Mouse (Mus musculus) limb, embryonic 14.5 days (tissue): ENCODE results near the gene Foxn3. TPM values are rescaled to one million over a fixed set of nuclear protein-coding genes. Genes with fewer than 3 reads are reported as not detected.

Experiments used
- ATAC-seq: fragments of 200-750 bp; cut with Nextera tagmentation; 2 replicates; pipeline ENCODE4 v1.8.0; 2017; ENCODE audit warnings: low read depth, moderate number of reproducible peaks, moderate TSS enrichment; ENCODE audit not compliant: low FRiP score
- DNase-seq: peaks from one replicate; pipeline ENCODE4 v3.0.0-alpha.2; 2015; ENCODE audit warnings: low spot score
- H3K27ac ChIP-seq: fragments of 300-500 bp; sonication (generic); replicated peaks from 2 replicates; pipeline ENCODE4 v1.5.1; 2014; ENCODE audit warnings: low read depth, mild to moderate bottlenecking, low read length, moderate library complexity, mixed read lengths
- H3K27me3 ChIP-seq: fragments of 300-500 bp; sonication (generic); 2 replicates; pipeline ENCODE4 v1.6.1; 2014; ENCODE audit warnings: low read length, mixed read lengths; ENCODE audit not compliant: control insufficient read depth, insufficient read depth
- H3K36me3 ChIP-seq: fragments of 300-500 bp; sonication (generic); 2 replicates; pipeline ENCODE4 v1.6.1; 2014; ENCODE audit warnings: mild to moderate bottlenecking, low read length, moderate library complexity, mixed read lengths; ENCODE audit not compliant: control insufficient read depth, insufficient read depth
- H3K4me1 ChIP-seq: fragments of 300-500 bp; sonication (generic); 2 replicates; pipeline ENCODE4 v1.6.1; 2014; ENCODE audit warnings: antibody characterized with exemption, low read length, mixed read lengths; ENCODE audit not compliant: control insufficient read depth, insufficient read depth
- H3K4me2 ChIP-seq: fragments of 300-500 bp; sonication (generic); replicated peaks from 2 replicates; pipeline ENCODE4 v1.6.1; 2014; ENCODE audit warnings: low read depth, mild to moderate bottlenecking, low read length, moderate library complexity; ENCODE audit not compliant: severe bottlenecking
- H3K4me3 ChIP-seq: fragments of 300-500 bp; sonication (generic); replicated peaks from 2 replicates; pipeline ENCODE4 v1.5.1; 2014; ENCODE audit warnings: low read length
- H3K9ac ChIP-seq: fragments of 300-500 bp; sonication (generic); 2 replicates; pipeline ENCODE4 v1.6.1; 2014; ENCODE audit warnings: mild to moderate bottlenecking, low read depth, low read length, moderate library complexity; ENCODE audit not compliant: severe bottlenecking
- H3K9me3 ChIP-seq: fragments of 300-500 bp; sonication (generic); 2 replicates; pipeline ENCODE4 v1.6.1; 2016; ENCODE audit warnings: low read length; ENCODE audit not compliant: control insufficient read depth
- POLR2A ChIP-seq: fragments of 200-500 bp; IDR thresholded peaks from 2 replicates; pipeline ENCODE4 v1.8.0; 2012; ENCODE audit warnings: inconsistent platforms, mild to moderate bottlenecking, moderate library complexity, borderline replicate concordance; ENCODE audit not compliant: insufficient read depth, insufficient read length; ENCODE audit errors: extremely low read depth
- WGBS: fragments of 180-500 bp; shearing (Covaris S2); extraction: QIAGEN DNeasy Blood & Tissue Kit; methylation state at CpG from one replicate; pipeline ENCODE4 v1.1.7; 2014; 5-methylcytosine and 5-hydroxymethylcytosine counted together
- polyA plus RNA-seq, 2 experiments: library from polyadenylated mRNA; depleted of rRNA in 1 of 2; stranded (reverse) in 1 of 2; unstranded in 1 of 2; fragments of >200 nt; fragmentation: Nextera tagmentation in 1 of 2; extraction: Ambion mirVana in 1 of 2; gene quantifications; 2 replicates each; pipeline versions ENCODE4 v1.2.1 to v1.2.3; 2012 to 2014

The Foxn3 gene
- polyA plus RNA-seq, 2 experiments: 27.6 to 118 TPM

GRCm38 (mm10) chr12:99187671-99188070, 375.7 kb downstream of the Foxn3 start:
- ATAC-seq (no peak), DNase-seq (no peak)
- H3K4me3 ChIP-seq: no peak overlapping the region
- no peak overlapping the region for H3K9ac ChIP-seq
- no peak for TF ChIP-seq POLR2A
- H3K27me3 ChIP-seq: no peaks in the 10 kb centered on the region
- H3K27ac ChIP-seq: no peak overlapping the region
- no peaks in the 10 kb centered on the region for H3K4me1 ChIP-seq
- no peaks in the 10 kb centered on the region for H3K9me3 ChIP-seq
- peaks cover 8% of the 10 kb centered on the region for H3K36me3 ChIP-seq
- H3K4me2 ChIP-seq: no peak overlapping the region
- 95% methylated on average over 4 of the region's 4 CpGs for WGBS

DNA sequence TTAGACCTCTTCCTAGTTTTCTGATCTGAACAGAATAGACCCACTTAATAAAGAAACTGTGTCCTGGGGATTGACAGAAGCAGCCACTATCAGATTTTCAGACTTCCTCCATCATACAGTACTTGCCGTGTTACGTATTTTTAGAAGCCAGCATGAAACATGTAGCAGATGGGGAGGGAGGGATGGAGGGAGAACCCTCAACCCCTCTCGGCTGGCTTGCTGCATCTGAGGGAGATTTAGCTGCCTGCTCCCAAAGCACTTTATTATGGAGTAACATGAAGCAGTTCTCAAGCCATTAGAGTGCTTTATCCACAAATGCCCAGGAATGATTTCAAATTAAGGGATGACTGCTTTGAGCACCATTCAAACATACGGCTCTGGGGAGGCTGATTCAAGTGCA, 377.1 kb downstream of the Foxn3 start:
- H3K27ac ChIP-seq: no peak overlapping the region
- no peak for ATAC-seq
- no peaks in the 10 kb centered on the region for H3K4me1 ChIP-seq
- H3K36me3 ChIP-seq: peaks cover 8% of the 10 kb centered on the region
- no peaks in the 10 kb centered on the region for H3K27me3 ChIP-seq
- H3K9ac ChIP-seq: no peak overlapping the region
- TF ChIP-seq POLR2A: no peak
- 54% methylated on average over 4 of the region's 4 CpGs for WGBS
- H3K4me2 ChIP-seq: no peak overlapping the region
- DNase-seq: no peak
- no peaks in the 10 kb centered on the region for H3K9me3 ChIP-seq
- no peak overlapping the region for H3K4me3 ChIP-seq

DNA sequence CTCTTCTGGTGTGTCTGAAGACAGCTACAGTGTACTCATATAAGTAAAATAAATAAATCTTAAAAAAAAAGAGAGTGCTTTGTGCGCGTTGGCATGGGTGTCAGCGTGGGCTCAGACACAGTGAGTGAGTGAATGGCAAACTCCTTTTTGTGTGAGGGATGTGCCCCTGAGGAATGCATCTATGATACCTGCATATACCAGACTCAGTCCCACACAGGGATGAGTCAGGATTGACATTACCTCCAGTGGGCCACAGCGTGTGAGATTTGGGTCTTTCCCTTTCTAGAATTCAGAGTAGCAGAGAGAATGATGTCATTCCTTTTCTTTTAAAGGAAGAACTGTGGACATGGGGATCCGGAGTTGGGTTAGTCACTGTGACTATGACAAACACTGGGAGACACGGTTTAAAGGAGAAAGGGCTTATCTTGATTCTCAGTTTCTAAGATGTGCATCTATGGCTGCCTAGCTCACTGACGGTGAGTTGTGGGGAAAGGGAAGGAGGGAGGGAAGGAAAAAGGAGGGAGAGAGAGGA, 380.1 kb downstream of the Foxn3 start:
- Histone ChIP-seq H3K9ac (no peak overlapping the region), H3K27ac (no peak overlapping the region), H3K4me2 (no peak overlapping the region), H3K9me3 (no peaks in the 10 kb centered on the region), H3K27me3 (no peaks in the 10 kb centered on the region), H3K36me3 (no peaks in the 10 kb centered on the region), H3K4me1 (no peaks in the 10 kb centered on the region), H3K4me3 (no peak overlapping the region)
- no peak for TF ChIP-seq POLR2A
- 87% methylated on average over 7 of the region's 7 CpGs for WGBS
- no peak for DNase-seq
- ATAC-seq: no peak

GRCm38 (mm10) chr12:99182338-99182737, 381.0 kb downstream of the Foxn3 start:
- Histone ChIP-seq H3K9me3 (0 out of 2 replicates have a peak, but pooled peaks cover 2% of the 10 kb centered on the region), H3K4me3 (no peak overlapping the region), H3K9ac (no peak overlapping the region), H3K27ac (no peak overlapping the region), H3K27me3 (no peaks in the 10 kb centered on the region), H3K36me3 (no peaks in the 10 kb centered on the region), H3K4me1 (no peaks in the 10 kb centered on the region), H3K4me2 (no peak overlapping the region)
- WGBS: 79% methylated on average over 3 of the region's 3 CpGs
- DNase-seq (no peak), ATAC-seq (no peak)
- no peak for TF ChIP-seq POLR2A

DNA sequence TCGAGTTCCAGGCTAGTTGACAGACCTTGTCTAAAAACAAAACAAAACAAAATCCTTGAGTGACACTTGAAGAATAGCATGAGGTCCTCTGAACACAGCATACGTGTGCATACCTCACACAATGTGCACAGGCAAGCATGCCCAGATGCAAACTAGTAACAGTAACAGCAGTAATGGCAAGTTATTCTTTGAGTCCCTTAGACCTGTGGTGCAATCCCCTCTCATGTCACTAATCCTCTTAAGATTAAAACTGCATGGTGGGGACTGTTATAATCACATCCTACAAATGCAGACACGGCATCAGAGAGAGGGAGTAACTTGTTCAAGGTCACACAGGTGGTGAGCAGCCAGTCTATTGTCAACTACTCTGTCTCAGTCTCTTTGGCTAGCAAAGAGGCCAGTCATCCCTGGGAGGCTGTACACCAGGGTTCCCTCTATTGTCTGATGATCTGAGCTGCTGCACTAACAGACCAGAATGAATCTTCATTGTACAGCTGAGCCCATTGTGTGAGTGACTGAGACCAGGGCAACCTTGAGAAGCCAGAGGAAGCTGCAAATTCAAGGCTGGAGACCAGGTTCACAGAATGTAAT, 383.1 kb downstream of the Foxn3 start:
- Histone ChIP-seq H3K4me1 (no peaks in the 10 kb centered on the region), H3K27me3 (no peaks in the 10 kb centered on the region), H3K4me3 (no peak overlapping the region), H3K9me3 (0 out of 2 replicates have a peak, but pooled peaks cover 2% of the 10 kb centered on the region), H3K9ac (no peak overlapping the region), H3K27ac (no peak overlapping the region), H3K36me3 (no peaks in the 10 kb centered on the region), H3K4me2 (no peak overlapping the region)
- TF ChIP-seq POLR2A: no peak
- DNase-seq (no peak), ATAC-seq (no peak)
- WGBS: 82% methylated on average over 3 of the region's 3 CpGs
